Mouse (Mus musculus): ENCODE measurements around the gene Sh3pxd2a.

The Sh3pxd2a gene

DNA sequence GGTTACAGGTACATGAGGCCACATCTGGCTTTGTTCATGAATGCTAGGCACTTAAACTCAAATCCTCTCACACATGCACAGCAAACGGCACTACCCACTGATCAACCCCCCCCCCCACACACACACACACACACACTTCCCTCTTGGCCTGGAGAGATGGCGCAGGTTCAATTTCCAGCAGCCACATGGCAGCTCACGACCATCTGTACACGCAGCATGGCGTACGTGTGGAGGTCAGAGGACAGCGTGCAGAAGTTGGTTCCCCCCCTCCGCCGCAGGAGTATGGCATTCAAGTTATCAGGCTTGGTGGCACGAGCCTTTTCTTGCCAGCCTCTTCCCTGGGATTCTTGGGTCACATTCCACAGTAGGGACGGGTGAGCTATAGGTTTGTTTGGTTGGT is 92.7 kb downstream of the Sh3pxd2a start:
- no peak for DNase-seq (ENCODE audit: low spot score)

DNA sequence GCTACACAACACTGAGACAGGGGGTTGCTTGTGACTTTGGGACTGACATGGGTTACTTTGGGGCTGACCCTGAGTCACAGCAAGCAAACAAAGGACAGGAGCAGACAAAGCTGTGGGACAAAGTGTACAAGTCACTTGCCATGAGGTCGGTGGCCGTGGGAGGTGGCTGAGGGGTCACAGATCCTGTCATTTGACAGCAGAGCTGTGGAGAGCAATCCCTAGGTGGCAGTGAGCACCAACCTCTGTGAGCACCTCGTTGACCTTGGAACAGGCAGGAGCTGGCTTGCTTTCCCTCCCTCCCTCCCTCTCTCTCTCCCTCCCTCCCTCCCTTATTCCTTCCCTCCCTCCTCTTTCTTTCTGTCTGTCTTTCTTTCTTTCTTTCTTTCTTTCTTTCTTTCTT is 95.2 kb downstream of the Sh3pxd2a start:
- DNase-seq (ENCODE audit: low spot score), result no peak

DNA sequence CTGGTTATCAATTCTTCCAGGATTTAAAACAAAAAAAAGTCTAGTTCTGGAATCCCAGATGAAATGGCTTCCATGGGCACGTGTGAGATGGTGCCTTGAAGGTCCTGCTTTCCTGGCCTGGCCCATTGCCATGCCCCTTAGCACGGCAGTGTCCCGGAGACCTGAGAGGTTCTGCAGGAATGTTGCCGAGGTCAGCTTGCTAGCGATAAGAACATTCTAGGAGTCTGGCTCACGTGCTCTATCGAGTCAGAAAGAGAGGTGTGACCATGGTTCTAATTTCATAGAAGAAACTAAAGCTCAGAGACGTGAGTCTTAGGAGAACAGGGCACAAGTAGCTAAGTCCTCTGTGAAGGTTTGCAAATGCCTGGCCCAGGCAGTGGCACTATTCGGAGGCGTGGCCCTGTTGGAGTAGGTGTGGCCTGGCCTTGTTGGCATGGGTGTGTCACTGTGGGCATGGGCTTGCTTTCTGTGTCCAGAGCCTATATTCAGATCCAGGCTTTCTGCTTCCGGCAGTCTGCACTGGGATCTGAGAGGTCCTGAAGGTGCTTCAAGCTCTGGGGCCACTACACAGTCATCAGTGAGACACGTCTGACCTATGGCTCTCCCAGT is 96.8 kb downstream of the Sh3pxd2a start:
- no peak for DNase-seq (ENCODE audit: low spot score)

DNA sequence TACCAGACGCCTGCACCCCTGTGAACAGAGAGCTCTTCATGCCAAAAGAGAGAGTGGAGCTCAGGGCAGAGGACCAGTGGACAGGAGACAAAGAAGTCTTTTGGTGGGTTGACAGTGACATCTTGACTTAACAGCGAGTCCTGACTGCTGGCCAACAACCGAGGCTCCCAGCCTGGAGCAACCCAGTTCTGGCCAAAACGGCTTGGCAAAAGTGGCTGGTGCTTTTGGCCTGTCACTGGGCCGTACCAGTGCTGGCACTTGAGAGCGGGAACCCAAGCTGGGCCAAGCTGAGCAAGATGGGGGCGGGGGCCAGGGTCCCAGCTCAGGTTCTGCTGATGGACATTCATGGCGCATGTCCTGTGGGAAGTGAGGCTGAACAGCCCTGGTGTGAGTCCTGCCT is 97.6 kb downstream of the Sh3pxd2a start:
- DNase-seq (ENCODE audit: low spot score), result no peak

DNA sequence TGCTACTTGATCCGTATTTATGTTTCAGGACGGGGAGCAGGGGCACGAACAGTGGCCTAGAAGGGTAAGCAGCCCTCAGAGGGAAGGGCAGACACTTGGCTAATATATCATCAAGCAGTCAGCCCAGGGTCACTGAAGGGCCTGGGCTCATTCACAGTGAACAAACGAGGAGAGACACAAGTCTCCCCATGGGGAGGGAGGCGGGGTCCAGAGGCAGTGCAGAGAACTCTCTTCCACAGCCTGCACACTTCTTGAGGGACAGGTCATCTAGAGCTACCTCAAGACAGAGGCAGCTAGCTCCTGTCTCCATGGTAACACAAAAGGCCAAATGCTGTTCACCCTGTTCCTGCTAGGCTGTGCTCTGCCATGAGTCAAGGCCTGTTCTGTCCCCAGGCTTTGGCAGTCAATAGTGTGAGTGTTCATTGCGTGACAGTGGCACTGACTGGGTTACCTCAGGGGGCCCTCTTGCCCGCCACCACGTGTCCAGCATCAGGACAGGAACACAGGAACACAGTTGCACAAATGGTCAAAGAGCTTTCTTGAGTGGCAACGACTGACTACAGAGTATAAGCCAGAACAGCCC is 101.0 kb downstream of the Sh3pxd2a start:
- DNase-seq (ENCODE audit: low spot score), result no peak

DNA sequence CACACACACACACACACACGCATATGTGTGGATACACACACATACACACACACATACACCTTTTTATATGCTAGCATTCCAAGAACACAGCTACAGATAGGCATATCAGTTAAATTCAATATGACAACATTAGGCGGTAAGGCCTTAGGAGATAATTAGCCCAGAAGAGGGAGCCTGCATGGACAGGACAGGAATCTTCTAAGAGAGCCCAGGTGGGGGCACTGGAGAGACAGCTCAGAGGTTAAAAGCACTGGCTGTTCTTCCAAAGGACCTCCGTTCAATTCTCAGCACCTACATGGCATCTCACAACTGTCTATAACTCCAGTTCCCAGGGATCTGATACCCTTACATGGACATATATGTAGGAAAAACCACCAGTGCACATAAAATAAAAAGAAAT is 103.3 kb downstream of the Sh3pxd2a start:
- DNase-seq (ENCODE audit: low spot score), result no peak

DNA sequence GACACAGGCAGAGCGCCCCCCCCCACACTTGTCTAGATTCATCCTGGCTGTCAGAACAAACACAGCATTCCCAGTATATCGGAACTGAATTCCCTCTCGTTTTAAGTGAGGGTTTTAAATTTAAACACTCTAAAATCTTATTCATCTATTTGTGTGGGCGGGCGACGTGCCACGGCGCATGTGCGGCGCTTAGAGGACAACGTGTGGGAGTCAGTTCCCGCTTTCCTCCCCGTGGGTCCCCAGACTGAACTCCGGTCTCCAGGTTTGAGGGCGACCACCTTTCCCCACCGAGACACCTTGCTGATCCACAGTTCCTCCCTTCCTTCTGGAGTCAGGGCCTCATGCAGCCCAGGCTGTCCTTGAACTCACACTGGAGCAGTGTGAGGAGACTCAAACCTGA is 104.2 kb downstream of the Sh3pxd2a start:
- no peak for DNase-seq (ENCODE audit: low spot score)

DNA sequence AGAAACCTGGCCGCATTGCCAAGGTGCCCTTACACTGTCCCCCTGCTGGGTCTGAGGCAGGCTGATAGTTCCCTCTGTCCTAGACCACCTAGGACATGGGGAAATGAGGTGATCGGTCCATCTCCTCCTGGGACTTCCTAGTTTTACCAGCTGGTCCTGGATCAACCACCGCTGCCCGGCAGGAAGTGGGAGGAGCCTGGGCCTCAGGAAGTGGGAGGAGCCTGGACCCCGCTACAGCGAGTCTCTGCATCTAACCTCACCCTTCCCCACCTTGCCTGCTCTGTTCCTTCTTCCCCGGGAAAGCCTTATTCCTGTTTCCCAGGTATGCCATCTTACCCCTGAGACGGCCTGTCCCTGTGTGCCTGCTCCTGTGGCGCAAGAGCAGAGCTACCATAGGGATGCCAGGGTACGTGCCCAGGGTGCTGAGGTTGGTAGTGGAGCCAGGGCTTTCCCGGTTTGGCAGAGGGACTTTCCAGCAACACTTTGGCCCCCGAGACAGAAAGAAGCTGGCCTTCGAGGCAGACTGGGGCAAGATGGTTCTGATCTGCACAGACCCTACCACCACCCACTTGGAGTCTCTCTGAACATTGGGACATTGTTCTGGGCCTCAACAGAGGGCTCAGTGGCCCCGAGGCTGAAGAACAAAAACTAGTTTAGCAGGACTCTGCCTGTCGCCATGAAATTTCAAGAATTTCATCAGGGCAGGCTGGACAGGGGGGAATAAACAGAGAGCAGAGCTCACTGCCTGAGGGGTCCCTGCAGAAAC is 104.9 kb downstream of the Sh3pxd2a start:
- DNase-seq (ENCODE audit: low spot score), result no peak

DNA sequence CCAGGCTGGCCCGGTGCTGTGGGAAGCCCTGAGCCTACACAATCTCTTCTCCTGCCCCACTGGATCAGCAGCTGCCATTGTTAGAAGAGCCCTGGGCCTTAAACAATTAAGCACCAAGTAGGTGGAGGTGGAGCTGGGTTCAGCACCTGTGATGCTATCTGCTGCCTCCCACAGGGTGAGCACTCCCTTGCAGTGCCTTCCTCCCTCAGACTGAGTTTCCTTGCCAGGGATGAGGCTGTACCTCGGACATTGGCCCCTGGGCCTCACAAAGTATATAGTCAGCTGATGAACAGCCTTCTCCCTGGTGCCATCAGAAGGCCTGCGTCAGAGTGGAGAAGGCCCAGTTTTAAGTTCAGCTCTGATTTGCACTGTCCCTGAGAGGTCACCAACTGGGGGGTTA is 106.9 kb downstream of the Sh3pxd2a start:
- no peak for DNase-seq (ENCODE audit: low spot score)

DNA sequence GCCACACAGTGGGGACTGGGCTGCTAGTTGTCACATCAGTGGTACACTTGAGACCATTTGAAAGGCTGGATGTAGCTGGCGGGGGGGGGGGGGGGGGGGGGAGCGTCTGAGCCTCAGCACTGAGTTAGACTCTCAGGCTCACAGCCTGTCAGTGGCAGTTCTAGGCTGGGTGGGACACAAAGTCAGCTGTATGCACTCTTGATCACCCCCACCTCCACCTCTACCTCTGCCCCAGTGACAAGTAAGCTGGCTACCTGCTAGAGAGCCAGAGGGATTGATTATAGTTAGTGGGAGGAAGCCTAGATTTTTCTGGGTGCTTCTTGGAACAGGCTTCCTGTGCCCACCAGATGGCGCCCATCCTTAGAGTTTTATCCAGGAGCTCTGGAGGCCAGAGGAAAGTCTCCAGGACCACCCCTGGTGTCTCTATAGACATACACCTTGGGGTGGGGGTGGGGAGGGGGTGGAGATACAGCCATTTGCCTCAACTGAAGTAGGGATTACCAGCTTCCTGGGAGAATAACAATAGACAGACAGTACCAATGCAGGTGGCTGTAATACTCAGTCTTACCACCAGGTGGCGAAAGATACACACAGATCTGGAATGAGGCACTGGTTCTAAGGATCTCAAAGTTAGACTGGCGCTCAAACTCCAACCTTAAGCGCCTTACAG is 107.9 kb downstream of the Sh3pxd2a start:
- peak; percentile 75 for DNase-seq (ENCODE audit: low spot score)

DNA sequence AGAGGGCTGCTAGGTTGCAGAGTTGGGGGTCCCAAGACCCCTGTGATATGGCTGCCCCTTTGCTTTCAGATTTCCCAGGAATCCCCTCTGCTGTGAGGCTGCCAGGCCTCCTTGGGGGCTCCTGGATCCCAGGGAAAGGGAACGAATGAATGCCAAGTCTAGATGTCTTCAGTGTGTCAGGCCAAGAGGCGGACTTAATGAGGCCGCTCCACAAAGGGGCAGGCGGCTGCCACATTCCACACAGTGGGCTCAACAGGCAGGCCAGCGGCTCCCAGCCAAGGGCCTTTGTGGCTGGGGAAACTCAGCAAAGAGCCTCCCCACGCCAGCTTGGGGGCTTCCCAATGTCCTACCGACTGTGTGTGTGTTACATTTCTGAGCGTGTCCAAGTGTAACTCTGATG is 109.7 kb downstream of the Sh3pxd2a start:
- DNase-seq (ENCODE audit: low spot score), result no peak

DNA sequence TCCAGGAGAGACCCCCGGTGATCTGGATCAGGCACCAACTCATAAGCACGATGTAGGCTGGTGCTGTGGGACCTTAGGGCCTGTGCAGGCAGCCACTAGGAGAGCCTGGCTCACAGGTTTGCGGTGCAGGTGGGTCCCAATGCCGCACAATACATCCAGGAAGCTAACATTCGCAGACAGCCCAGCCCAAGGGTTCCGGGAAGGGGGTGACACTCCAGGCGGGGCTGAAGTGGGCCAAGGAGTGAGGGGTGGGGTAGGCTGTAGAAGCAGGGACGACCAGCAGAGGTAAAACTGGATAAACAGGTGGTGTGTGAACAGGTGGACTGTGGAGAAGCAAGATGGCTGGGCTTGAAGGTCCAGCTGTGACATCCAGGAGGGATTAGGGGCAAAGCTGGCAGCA is 115.2 kb downstream of the Sh3pxd2a start:
- no peak for DNase-seq (ENCODE audit: low spot score)

DNA sequence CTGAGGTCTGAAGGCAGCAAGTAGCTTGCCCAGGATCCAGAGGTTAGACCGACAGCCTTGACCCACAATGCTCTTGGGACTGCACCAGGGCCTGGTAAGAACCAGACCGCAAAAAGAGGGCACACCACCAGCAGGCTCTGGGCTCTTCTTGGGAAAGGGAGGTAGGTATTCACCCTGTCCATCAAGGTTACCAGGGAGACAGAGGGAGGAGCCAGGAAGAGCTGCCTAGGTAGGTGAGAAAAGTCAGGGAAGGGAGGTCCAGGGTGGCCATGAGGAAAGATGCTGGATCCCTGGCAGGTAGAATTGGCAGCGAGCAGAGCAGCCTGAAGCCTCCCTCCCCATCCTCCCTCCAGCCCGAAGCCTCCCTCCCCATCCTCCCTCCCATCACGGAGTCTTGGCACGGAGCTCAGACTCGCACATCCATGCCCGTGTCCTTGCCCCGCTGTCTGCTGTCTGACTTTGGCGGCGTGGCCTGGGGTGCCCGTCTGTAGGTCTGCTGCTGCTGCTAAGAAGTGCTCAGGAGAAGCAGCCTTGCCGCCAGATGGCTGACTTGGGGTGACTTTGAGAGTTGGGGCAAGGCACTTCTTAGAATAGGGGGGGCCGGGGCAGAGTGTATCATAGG is 115.7 kb downstream of the Sh3pxd2a start:
- no peak for DNase-seq (ENCODE audit: low spot score)

DNA sequence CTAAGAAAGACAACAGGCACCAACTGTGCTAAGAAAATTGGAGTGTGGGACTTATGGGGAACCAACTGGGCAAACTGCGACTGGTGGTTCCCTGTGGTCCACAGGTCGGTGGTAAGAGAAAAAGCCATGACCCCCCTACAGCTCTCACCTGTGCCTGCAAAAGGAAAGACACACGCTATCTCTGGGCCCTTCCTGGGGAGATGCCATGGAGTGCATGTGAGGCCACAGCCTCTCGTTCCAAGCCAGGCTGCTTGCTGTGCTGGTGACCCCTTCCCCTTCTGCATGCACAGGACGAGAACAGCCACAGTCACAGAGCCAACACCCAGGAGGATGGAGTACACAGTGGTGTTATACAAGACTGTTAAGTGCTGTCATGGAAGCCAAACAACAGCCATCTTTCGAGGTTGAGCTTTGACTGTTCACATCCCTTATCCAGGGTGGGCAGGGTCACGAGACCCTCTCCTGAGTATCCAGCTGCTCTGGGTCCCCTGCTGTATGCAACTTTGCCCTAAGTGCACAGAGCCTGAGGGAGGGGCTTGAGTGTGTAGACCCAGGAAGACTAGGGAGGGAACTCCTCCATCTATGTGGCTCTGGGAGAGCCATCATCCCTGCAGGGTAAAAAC is 117.1 kb downstream of the Sh3pxd2a start:
- DNase-seq (ENCODE audit: low spot score), result no peak

DNA sequence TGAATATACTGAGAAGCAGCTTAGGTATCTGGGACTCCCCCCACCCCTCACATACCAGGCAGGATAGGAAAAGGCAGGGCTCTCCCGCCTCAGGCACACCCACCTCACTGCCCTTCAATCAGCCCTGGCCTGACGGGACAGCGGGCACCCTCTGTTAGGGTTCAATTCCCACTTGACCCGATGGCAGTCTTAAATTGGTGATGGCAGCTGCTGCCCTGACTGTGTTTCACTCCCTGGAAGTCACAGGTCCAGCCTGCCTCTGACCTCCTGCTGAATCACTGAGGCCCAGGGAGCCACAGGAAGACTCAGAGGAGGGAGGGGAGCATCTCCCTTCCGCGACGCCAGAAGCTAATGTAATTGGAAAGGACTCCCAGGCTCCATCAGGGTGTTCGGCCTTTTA is 117.6 kb downstream of the Sh3pxd2a start:
- no peak for DNase-seq (ENCODE audit: low spot score)

DNA sequence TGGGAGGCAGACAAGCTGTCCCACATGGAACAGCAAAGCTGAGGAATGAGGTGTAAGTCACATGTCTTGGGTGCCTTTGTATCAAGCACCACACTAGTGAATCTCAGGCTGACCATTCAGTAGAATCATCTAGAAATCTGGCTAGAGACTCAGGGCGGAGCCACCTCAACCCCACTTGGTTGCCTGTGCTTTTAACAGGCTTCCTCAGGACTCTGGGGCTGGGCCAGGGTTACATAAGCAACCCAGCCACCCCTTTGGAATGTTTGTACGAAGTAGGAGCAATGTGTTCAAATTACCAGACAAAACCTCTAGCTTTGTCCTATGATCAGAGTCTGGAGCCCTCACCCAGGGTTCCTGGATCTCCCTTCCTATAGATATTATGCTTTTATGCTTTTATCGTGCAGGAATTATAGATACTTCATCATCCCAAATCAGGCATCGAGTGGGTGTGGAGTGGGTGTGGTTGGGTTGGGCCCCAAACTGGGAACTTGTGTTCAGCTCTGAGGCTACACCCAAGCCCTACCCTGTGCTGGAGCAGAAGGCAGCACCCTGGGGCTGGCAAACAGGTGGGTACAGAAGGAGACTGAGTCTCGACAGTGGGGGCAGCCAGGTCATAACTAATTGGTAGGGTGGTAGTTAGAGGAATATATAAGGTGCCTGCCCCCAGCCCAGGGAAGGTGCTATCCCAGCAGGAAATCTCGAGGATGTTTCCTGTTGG is 118.2 kb downstream of the Sh3pxd2a start:
- no peak for DNase-seq (ENCODE audit: low spot score)

DNA sequence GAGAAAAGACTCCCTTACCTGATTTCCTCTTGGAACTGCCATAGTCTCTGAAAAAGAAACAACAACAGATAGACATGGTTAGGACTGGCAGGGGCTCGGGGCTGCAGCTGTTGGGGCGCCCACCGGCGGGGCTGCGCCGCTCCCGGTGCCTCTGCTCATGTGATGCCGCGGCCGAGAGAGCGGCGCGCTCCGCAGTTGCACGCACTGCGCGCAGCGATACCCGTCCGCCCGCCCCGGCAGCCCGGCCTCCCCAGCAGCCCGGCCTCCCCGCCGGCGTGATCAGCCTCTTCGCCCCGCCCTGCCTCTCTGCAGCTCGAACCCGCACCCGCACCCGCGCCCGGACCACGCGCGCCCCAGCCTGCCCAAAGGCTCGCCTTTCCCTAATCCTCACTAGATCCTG is 120.8 kb downstream of the Sh3pxd2a start:
- no peak for DNase-seq (ENCODE audit: low spot score)

DNA sequence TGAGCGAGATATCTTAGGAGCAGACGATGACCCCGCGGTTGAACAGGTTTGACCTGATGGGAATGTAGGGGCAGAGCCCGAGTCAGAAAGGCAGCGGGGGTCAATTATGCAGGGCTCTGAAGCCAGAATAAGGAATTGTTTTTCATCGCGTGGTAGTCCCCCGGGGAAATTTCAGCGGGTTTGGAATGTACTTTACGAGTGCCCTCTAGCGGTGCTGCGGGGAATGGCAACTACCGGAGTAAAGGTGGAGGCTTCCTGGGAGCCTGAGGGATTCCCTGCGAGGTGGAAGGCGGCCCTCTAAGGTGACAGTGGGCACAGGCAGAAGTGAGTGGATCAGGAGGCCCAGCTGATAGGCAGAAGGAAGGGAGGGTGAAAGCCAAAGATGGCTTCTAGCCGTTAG is 125.0 kb downstream of the Sh3pxd2a start:
- DNase-seq (ENCODE audit: low spot score), result no peak

DNA sequence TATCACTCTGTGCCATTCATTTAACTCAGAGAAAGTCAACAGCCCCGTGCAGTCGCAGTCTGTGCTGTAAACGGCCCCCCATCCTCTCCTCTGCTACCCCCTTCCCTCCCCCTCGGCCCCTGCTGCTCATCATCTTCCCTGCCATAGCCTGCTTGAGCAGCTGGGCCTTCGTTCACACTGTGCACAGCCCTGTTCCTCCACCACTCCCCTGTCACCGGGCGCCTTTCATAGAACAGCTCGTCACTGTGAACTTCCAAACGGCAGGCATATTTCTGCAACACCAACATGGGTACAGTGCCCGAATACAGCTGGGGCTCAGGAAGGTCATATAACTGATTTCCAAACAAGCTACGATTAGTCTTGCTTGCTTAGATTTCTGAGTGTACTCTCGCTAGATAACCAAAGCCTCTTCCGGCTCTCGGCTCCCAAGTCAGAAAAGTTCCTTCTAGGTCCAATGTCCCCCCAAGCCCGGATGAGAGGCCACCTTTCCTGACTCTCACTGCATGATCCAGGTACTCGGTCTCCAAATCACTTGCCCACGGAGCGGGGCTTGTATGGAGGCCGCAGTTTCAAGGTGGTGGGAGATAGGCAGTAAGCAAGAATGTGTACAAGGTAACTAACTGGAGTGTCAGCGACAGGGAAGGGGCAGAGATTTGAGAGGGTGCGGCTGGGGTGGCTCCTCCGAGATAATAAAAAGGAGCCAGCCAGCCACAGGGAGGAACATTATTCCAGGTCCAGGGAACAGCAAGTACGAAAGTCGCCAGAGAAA is 125.6 kb downstream of the Sh3pxd2a start:
- no peak for DNase-seq (ENCODE audit: low spot score)

DNA sequence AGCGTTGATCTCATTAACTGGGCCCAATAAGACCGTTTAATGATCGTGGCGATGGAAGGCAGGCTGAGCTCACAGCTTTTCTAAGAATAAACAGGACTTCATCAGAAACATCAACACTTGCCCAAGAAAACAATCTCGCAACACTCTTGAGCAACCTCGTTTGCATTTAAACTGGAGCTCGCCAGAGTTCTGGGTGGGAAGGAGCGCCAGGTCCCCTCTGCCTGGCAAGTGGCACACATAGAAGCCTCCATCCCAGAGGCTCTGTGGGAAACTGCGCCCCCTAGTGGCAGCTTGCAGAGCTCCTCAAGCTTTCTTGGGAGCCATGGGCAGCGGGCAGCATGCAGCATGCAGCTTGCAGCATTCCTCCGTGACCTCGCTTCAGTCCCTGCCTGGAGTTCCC is 126.5 kb downstream of the Sh3pxd2a start:
- peak; percentile 72 for DNase-seq (ENCODE audit: low spot score)

DNA sequence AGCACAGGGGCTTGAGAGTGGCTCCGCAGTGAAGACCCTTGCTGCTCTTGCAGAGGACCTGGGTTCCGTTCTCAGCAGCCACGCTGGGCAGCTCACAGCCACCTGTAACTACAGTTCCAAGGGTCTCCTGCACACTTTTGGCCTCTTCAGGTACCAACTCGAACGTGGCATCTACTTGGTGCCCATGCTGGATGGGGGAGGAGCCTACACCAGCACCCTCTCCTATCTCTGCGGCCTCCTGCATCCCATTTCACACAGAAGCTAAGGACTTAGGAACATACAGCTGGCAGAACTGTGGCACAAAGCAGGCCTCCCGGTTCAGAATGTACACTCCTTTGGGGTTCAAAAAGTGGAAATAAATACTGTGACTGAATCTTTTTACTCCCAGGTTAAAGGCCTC is 127.0 kb downstream of the Sh3pxd2a start:
- no peak for DNase-seq (ENCODE audit: low spot score)
